Mouse (Mus musculus) megakaryocyte, embryonic 14.5 days (primary cell): Measurements from ENCODE around the gene Nhp2.

Source experiments
- FLI1 ChIP-seq: IDR thresholded peaks from 2 replicates; pipeline ENCODE4 v1.6.1; 2012; ENCODE audit warnings: low read length, inconsistent platforms, mixed read lengths
- GATA1 ChIP-seq: IDR thresholded peaks from 3 replicates; pipeline ENCODE4 v1.6.1; 2012; ENCODE audit warnings: mixed read lengths, low read length, inconsistent platforms, borderline replicate concordance

DNA sequence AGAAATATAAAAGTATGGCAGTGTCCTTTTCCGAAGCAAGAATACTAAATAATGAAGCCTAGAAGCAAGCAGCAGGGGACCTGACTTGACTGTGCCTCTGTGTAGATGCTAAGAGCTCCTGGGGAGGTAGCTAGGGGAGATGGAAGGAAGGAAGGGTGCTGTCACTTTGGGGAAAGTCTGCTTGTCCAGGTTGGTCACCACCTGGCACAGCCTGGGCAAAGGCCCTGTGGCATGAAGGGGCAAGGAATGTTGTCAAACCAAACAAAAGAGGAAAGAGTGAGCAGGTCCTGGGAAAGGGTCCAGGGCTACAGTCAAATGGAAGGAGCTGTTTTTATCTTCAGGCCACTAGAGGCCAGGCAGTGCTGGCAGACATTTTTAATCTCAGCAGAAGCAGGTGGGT, 32.5 kb upstream of the Nhp2 start:
- no peak for TF ChIP-seq FLI1
- no peak for TF ChIP-seq GATA1
